Mouse (Mus musculus): Measurements from ENCODE around the gene Zranb2. TPM values are rescaled to one million over a fixed set of nuclear protein-coding genes. Genes with fewer than 3 reads are reported as not detected.

Gene Zranb2
- polyA plus RNA-seq, 1 experiment = 12.0 TPM

- no peak for TF ChIP-seq MYOD1 (IDR thresholded peaks at IDR 0.05; ENCODE audit: control insufficient read depth in 1 of 3, insufficient read length in 2 of 3, low read depth in 2 of 3)
- no peak for TF ChIP-seq POLR2AphosphoS2 (IDR thresholded peaks at IDR 0.05; ENCODE audit: insufficient read length, low read depth)
- TF ChIP-seq SRF (IDR thresholded peaks at IDR 0.05; ENCODE audit: control insufficient read depth, insufficient read length, low read depth) = no peak
- TF ChIP-seq E2F4 (IDR thresholded peaks at IDR 0.05; ENCODE audit: insufficient read depth) = no peak
- no peak for TF ChIP-seq MYOG (IDR thresholded peaks at IDR 0.05; ENCODE audit: control insufficient read depth in 1 of 3, insufficient read depth in 1 of 3, insufficient read length in 2 of 3, low read depth in 2 of 3)
- no peak for TF ChIP-seq CEBPB (IDR thresholded peaks at IDR 0.05; ENCODE audit: insufficient read depth, poor library complexity, severe bottlenecking)
- TF ChIP-seq USF1 (IDR thresholded peaks at IDR 0.05; ENCODE audit: low read depth) = no peak
- no peak for TF ChIP-seq REST (IDR thresholded peaks at IDR 0.05; ENCODE audit: insufficient read depth, insufficient read length)
- TF ChIP-seq TCF12 (IDR thresholded peaks at IDR 0.05; ENCODE audit: insufficient read depth, poor library complexity, severe bottlenecking) = no peak
- no peak for TF ChIP-seq TCF3 (IDR thresholded peaks at IDR 0.05; ENCODE audit: insufficient read length, low read depth)
- Histone ChIP-seq H3ac (ENCODE audit: control insufficient read depth, insufficient read length) (peak overlapping the region; percentile 67), H3K27me3 (ENCODE audit: control insufficient read depth, insufficient read depth, insufficient read length) (no peaks in the 10 kb centered on the region), H3K79me2 (ENCODE audit: control insufficient read depth, insufficient read depth) (peaks cover 51% of the 10 kb centered on the region), H3K4me3 (peak overlapping the region; percentile 86), H3K36me3 (ENCODE audit: control insufficient read depth, insufficient read depth) (peaks cover 17% of the 10 kb centered on the region), H3K4me2 (ENCODE audit: low read depth) (peak overlapping the region; percentile 81)
These were observed 941 bp downstream of the Zranb2 start for GRCm38 (mm10) chr3:157534786-157535415.

GRCm38 (mm10) chr3:157549323-157549722 is 15.4 kb downstream of the Zranb2 start:
- Histone ChIP-seq H3K36me3 (ENCODE audit: control insufficient read depth, insufficient read depth) (peaks cover 52% of the 10 kb centered on the region), H3K27me3 (ENCODE audit: control insufficient read depth, insufficient read depth, insufficient read length) (no peaks in the 10 kb centered on the region), H3K4me2 (ENCODE audit: low read depth) (no peak overlapping the region), H3ac (ENCODE audit: control insufficient read depth, insufficient read length) (no peak overlapping the region), H3K79me2 (ENCODE audit: control insufficient read depth, insufficient read depth) (no peaks in the 10 kb centered on the region), H3K4me3 (no peak overlapping the region)
- TF ChIP-seq POLR2A (IDR thresholded peaks at IDR 0.05; ENCODE audit: insufficient read length, low read depth) = no peak
- TF ChIP-seq POLR2AphosphoS2 (IDR thresholded peaks at IDR 0.05; ENCODE audit: insufficient read length, low read depth) = no peak
- TF ChIP-seq TCF3 (IDR thresholded peaks at IDR 0.05; ENCODE audit: insufficient read length, low read depth) = no peak
- no peak for TF ChIP-seq MAX (IDR thresholded peaks at IDR 0.05; ENCODE audit: low read depth)
- no peak for TF ChIP-seq CEBPB (IDR thresholded peaks at IDR 0.05; ENCODE audit: insufficient read depth, poor library complexity, severe bottlenecking)
- no peak for TF ChIP-seq TCF12 (IDR thresholded peaks at IDR 0.05; ENCODE audit: insufficient read depth, poor library complexity, severe bottlenecking)
- no peak for TF ChIP-seq REST (IDR thresholded peaks at IDR 0.05; ENCODE audit: insufficient read depth, insufficient read length)
- no peak for TF ChIP-seq MYOD1 (IDR thresholded peaks at IDR 0.05; ENCODE audit: control insufficient read depth in 1 of 3, insufficient read length in 2 of 3, low read depth in 2 of 3)
- no peak for TF ChIP-seq E2F4 (IDR thresholded peaks at IDR 0.05; ENCODE audit: insufficient read depth)
- no peak for TF ChIP-seq USF1 (IDR thresholded peaks at IDR 0.05; ENCODE audit: low read depth)
- TF ChIP-seq SRF (IDR thresholded peaks at IDR 0.05; ENCODE audit: control insufficient read depth, insufficient read length, low read depth) = no peak
- TF ChIP-seq MYOG (IDR thresholded peaks at IDR 0.05; ENCODE audit: control insufficient read depth in 1 of 3, insufficient read depth in 1 of 3, insufficient read length in 2 of 3, low read depth in 2 of 3) = no peak

- no peak overlapping the region for H3K4me3 ChIP-seq
- H3K4me2 ChIP-seq (ENCODE audit: low read depth) = no peak overlapping the region
- H3K79me2 ChIP-seq (ENCODE audit: control insufficient read depth, insufficient read depth) = no peaks in the 10 kb centered on the region
- no peaks in the 10 kb centered on the region for H3K27me3 ChIP-seq (ENCODE audit: control insufficient read depth, insufficient read depth, insufficient read length)
- TF ChIP-seq MAX (IDR thresholded peaks at IDR 0.05; ENCODE audit: low read depth) = no peak
- no peak for TF ChIP-seq TCF3 (IDR thresholded peaks at IDR 0.05; ENCODE audit: insufficient read length, low read depth)
- TF ChIP-seq POLR2AphosphoS2 (IDR thresholded peaks at IDR 0.05; ENCODE audit: insufficient read length, low read depth) = no peak
- no peak for TF ChIP-seq REST (IDR thresholded peaks at IDR 0.05; ENCODE audit: insufficient read depth, insufficient read length)
- TF ChIP-seq POLR2A (IDR thresholded peaks at IDR 0.05; ENCODE audit: insufficient read length, low read depth) = no peak
- no peak for TF ChIP-seq TCF12 (IDR thresholded peaks at IDR 0.05; ENCODE audit: insufficient read depth, poor library complexity, severe bottlenecking)
- TF ChIP-seq CEBPB (IDR thresholded peaks at IDR 0.05; ENCODE audit: insufficient read depth, poor library complexity, severe bottlenecking) = no peak
- no peak for TF ChIP-seq MYOG (IDR thresholded peaks at IDR 0.05; ENCODE audit: control insufficient read depth in 1 of 3, insufficient read depth in 1 of 3, insufficient read length in 2 of 3, low read depth in 2 of 3)
- no peak for TF ChIP-seq MYOD1 (IDR thresholded peaks at IDR 0.05; ENCODE audit: control insufficient read depth in 1 of 3, insufficient read length in 2 of 3, low read depth in 2 of 3)
- TF ChIP-seq USF1 (IDR thresholded peaks at IDR 0.05; ENCODE audit: low read depth) = no peak
- TF ChIP-seq E2F4 (IDR thresholded peaks at IDR 0.05; ENCODE audit: insufficient read depth) = no peak
- TF ChIP-seq SRF (IDR thresholded peaks at IDR 0.05; ENCODE audit: control insufficient read depth, insufficient read length, low read depth) = no peak
- no peak overlapping the region for H3ac ChIP-seq (ENCODE audit: control insufficient read depth, insufficient read length)
- peaks cover 48% of the 10 kb centered on the region for H3K36me3 ChIP-seq (ENCODE audit: control insufficient read depth, insufficient read depth)
These were observed 16.0 kb downstream of the Zranb2 start for GRCm38 (mm10) chr3:157549758-157550600.

GRCm38 (mm10) chr3:157565196-157565595 is 31.2 kb downstream of the Zranb2 start:
- H3K27me3 ChIP-seq (ENCODE audit: control insufficient read depth, insufficient read depth, insufficient read length) = peaks cover 19% of the 10 kb centered on the region
- H3K36me3 ChIP-seq (ENCODE audit: control insufficient read depth, insufficient read depth) = no peaks in the 10 kb centered on the region
- no peak overlapping the region for H3K4me3 ChIP-seq
- no peak for TF ChIP-seq TCF12 (IDR thresholded peaks at IDR 0.05; ENCODE audit: insufficient read depth, poor library complexity, severe bottlenecking)
- TF ChIP-seq CEBPB (IDR thresholded peaks at IDR 0.05; ENCODE audit: insufficient read depth, poor library complexity, severe bottlenecking) = no peak
- no peak for TF ChIP-seq E2F4 (IDR thresholded peaks at IDR 0.05; ENCODE audit: insufficient read depth)
- TF ChIP-seq MAX (IDR thresholded peaks at IDR 0.05; ENCODE audit: low read depth) = no peak
- no peak for TF ChIP-seq TCF3 (IDR thresholded peaks at IDR 0.05; ENCODE audit: insufficient read length, low read depth)
- TF ChIP-seq POLR2AphosphoS2 (IDR thresholded peaks at IDR 0.05; ENCODE audit: insufficient read length, low read depth) = no peak
- TF ChIP-seq POLR2A (IDR thresholded peaks at IDR 0.05; ENCODE audit: insufficient read length, low read depth) = no peak
- no peak for TF ChIP-seq MYOD1 (IDR thresholded peaks at IDR 0.05; ENCODE audit: control insufficient read depth in 1 of 3, insufficient read length in 2 of 3, low read depth in 2 of 3)
- no peak for TF ChIP-seq USF1 (IDR thresholded peaks at IDR 0.05; ENCODE audit: low read depth)
- no peak for TF ChIP-seq MYOG (IDR thresholded peaks at IDR 0.05; ENCODE audit: control insufficient read depth in 1 of 3, insufficient read depth in 1 of 3, insufficient read length in 2 of 3, low read depth in 2 of 3)
- TF ChIP-seq REST (IDR thresholded peaks at IDR 0.05; ENCODE audit: insufficient read depth, insufficient read length) = no peak
- TF ChIP-seq SRF (IDR thresholded peaks at IDR 0.05; ENCODE audit: control insufficient read depth, insufficient read length, low read depth) = no peak
- H3ac ChIP-seq (ENCODE audit: control insufficient read depth, insufficient read length) = no peak overlapping the region
- H3K79me2 ChIP-seq (ENCODE audit: control insufficient read depth, insufficient read depth) = no peaks in the 10 kb centered on the region
- no peak overlapping the region for H3K4me2 ChIP-seq (ENCODE audit: low read depth)
